Mouse (Mus musculus) C2C12 (cell line): ENCODE results near the gene Agt. TPM values are rescaled to one million over a fixed set of nuclear protein-coding genes. Genes with fewer than 3 reads are reported as not detected.

Source experiments
- H3K27me3 ChIP-seq: one replicate; pipeline ENCODE4 v1.6.1; 2011; ENCODE audit not compliant: control insufficient read depth, insufficient read depth, insufficient read length
- H3K36me3 ChIP-seq: one replicate; pipeline ENCODE4 v1.6.1; 2011; ENCODE audit not compliant: control insufficient read depth, insufficient read depth
- H3K4me3 ChIP-seq: one replicate; pipeline ENCODE4 v1.5.1; 2011; ENCODE audit warnings: mild to moderate bottlenecking, control low read depth; ENCODE audit not compliant: poor library complexity, insufficient read depth, severe bottlenecking
- H3K79me2 ChIP-seq: one replicate; pipeline ENCODE4 v1.6.1; 2011; ENCODE audit not compliant: control insufficient read depth, insufficient read depth
- H3K79me3 ChIP-seq: one replicate; pipeline ENCODE4 v1.6.1; 2011; ENCODE audit warnings: low read depth, control low read depth
- H3ac ChIP-seq: one replicate; pipeline ENCODE3; 2011; ENCODE audit warnings: low read depth; ENCODE audit not compliant: control insufficient read depth, insufficient read length
- CEBPB ChIP-seq: IDR thresholded peaks from one replicate; pipeline ENCODE4 v1.6.1; 2011; ENCODE audit warnings: low read depth, mild to moderate bottlenecking, control low read depth, moderate library complexity
- CTCF ChIP-seq: IDR thresholded peaks from one replicate; pipeline ENCODE4 v1.5.1; 2011; ENCODE audit not compliant: control insufficient read depth, insufficient read depth, insufficient read length
- FOSL1 ChIP-seq: IDR thresholded peaks from one replicate; pipeline ENCODE4 v1.8.0; 2011; ENCODE audit warnings: mild to moderate bottlenecking, low read length; ENCODE audit not compliant: poor library complexity, insufficient read depth, severe bottlenecking
- MAX ChIP-seq: IDR thresholded peaks from one replicate; pipeline ENCODE4 v1.6.1; 2011; ENCODE audit warnings: mild to moderate bottlenecking, control low read depth
- MYOD1 ChIP-seq: IDR thresholded peaks from one replicate; pipeline ENCODE4 v1.6.1; 2011; ENCODE audit warnings: low read depth; ENCODE audit not compliant: control insufficient read depth, insufficient read length
- MYOG ChIP-seq: IDR thresholded peaks from one replicate; pipeline ENCODE4 v1.6.1; 2011; ENCODE audit not compliant: control insufficient read depth, insufficient read length; ENCODE audit errors: extremely low read depth
- USF1 ChIP-seq: IDR thresholded peaks from one replicate; pipeline ENCODE4 v1.6.1; 2011; ENCODE audit warnings: low read depth, mild to moderate bottlenecking, control low read depth, moderate library complexity
- polyA plus RNA-seq: library from polyadenylated mRNA; unstranded; fragments of >200 nt; fragmentation: generic; extraction: Trizol; gene quantifications from one replicate; pipeline ENCODE4 v1.2.1, GENCODE M21; 2012; ENCODE audit warnings: missing spikeins

Gene Agt
- polyA plus RNA-seq, 1 experiment = not detected

GRCm38 (mm10) chr8:124604066-124604465 lies 34.6 kb upstream of the Agt start:
- Histone ChIP-seq H3K4me3 (no peak overlapping the region), H3K36me3 (no peaks in the 10 kb centered on the region), H3ac (no peak overlapping the region), H3K27me3 (peaks cover 49% of the 10 kb centered on the region), H3K79me3 (no peaks in the 10 kb centered on the region), H3K79me2 (no peaks in the 10 kb centered on the region)
- TF ChIP-seq USF1 = no peak
- TF ChIP-seq FOSL1 = no peak
- no peak for TF ChIP-seq CTCF

DNA sequence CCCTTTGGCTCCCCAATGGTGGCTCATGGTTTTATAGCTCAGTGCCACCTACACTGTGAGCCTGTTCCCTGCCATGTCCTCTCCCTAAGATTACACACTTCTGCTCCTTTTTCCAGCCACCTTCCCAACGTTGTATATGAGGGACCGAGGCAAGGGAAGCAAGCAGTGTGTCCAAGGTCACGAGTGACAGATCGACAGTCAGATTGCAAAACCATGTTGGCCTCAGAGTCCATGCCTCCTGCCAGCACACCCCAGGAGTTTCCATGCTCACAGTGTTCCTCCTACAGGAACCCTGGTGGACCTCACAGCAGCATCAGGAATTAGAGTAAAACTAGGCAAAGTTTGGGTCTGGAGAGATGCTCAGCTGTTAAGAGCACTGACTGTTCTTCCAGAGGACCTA lies 19.9 kb upstream of the Agt start:
- no peaks in the 10 kb centered on the region for H3K79me3 ChIP-seq
- no peak overlapping the region for H3K4me3 ChIP-seq
- H3ac ChIP-seq = no peak overlapping the region
- H3K79me2 ChIP-seq = no peaks in the 10 kb centered on the region
- no peak for TF ChIP-seq CEBPB
- no peak for TF ChIP-seq USF1
- no peak for TF ChIP-seq MYOG
- no peak for TF ChIP-seq FOSL1
- peaks cover 26% of the 10 kb centered on the region for H3K27me3 ChIP-seq
- no peaks in the 10 kb centered on the region for H3K36me3 ChIP-seq

DNA sequence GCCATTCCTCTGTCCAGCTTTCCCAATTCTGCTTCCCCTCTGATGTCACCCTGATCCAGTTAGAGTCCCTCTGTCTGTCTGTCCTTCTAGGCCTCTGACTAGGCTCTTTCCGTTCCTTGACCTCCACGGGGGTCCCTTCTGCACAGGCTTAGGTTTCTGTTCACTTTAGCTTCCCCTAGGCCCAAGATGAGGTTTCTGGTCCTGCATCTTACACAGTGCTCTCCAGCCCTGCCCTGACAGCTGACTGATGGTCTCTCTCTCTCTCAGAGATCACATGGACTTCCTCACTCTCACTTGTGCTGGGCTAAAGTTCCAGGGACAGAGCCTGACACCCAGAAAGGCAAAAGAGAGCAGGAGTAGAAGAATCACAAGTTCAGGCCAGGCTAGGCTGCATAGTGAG lies 17.1 kb upstream of the Agt start:
- TF ChIP-seq USF1 = no peak
- no peak for TF ChIP-seq CTCF
- TF ChIP-seq MYOD1 = no peak
- TF ChIP-seq MAX = no peak
- TF ChIP-seq MYOG = no peak
- TF ChIP-seq CEBPB = no peak
- no peak overlapping the region for H3K4me3 ChIP-seq
- no peak overlapping the region for H3ac ChIP-seq
- no peaks in the 10 kb centered on the region for H3K79me2 ChIP-seq
- H3K36me3 ChIP-seq = no peaks in the 10 kb centered on the region
- peaks cover 29% of the 10 kb centered on the region for H3K27me3 ChIP-seq
- H3K79me3 ChIP-seq = no peaks in the 10 kb centered on the region

GRCm38 (mm10) chr8:124585718-124586425 lies 16.4 kb upstream of the Agt start:
- H3K79me2 ChIP-seq = no peaks in the 10 kb centered on the region
- no peak overlapping the region for H3ac ChIP-seq
- H3K36me3 ChIP-seq = no peaks in the 10 kb centered on the region
- H3K4me3 ChIP-seq = no peak overlapping the region
- no peaks in the 10 kb centered on the region for H3K79me3 ChIP-seq
- peaks cover 29% of the 10 kb centered on the region for H3K27me3 ChIP-seq
- TF ChIP-seq CTCF (no peak), MYOG (no peak), CEBPB (no peak), MAX (no peak)

DNA sequence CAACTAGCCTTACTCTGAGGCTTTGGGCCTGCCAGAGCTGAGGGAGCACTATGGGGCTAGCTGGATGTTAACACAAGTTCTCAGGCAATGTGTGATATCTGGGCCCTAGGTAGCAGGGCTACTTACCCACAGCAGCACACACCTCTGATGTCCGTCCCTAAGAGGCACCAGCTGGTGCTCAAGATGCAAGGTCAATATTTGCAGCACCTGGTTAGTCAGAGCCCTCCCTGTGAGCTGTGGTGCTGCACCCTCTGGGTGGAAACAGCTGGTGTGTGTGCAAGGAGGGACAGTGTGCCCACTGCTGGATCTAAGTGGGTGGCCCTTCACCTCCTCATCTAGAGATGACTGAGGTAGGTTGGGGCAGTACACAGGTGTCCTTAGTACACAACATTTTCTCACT lies 7.2 kb upstream of the Agt start:
- no peaks in the 10 kb centered on the region for H3K79me2 ChIP-seq
- no peaks in the 10 kb centered on the region for H3K36me3 ChIP-seq
- peaks cover 20% of the 10 kb centered on the region for H3K27me3 ChIP-seq
- H3K79me3 ChIP-seq = no peaks in the 10 kb centered on the region
- H3K4me3 ChIP-seq = no peak overlapping the region
- no peak for TF ChIP-seq USF1
- TF ChIP-seq CTCF = no peak
- TF ChIP-seq MAX = no peak
- TF ChIP-seq FOSL1 = no peak
- H3ac ChIP-seq = no peak overlapping the region

DNA sequence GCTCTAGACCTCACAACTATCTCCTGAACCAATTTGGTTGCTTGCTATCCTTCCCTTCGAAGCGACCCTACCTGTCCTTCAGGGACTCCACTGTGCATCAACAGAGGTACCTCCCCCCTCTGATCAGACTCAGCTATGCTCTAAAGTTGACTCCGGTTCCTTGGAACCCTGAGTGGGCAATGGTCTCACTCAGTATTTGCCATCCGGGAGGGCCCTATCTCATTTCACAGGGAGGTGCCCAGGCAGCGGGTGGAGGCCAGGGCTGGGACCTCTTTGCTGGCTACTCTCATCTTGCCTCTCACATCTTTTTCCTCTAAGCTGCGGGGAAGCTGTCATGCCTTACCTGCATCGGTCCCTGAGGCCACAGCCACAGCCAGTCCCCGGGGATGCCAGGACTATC lies 6.3 kb upstream of the Agt start, which contains the start of gene Capn9:
Gene Capn9 (plus strand): TSS at position 301 of the 400 bp plus-strand sequence.
- TF ChIP-seq USF1 = no peak
- TF ChIP-seq CEBPB = no peak
- TF ChIP-seq MYOD1 = no peak
- TF ChIP-seq MAX = no peak
- TF ChIP-seq FOSL1 = no peak
- TF ChIP-seq MYOG = no peak
- no peak for TF ChIP-seq CTCF
- H3K36me3 ChIP-seq = no peaks in the 10 kb centered on the region
- peaks cover 24% of the 10 kb centered on the region for H3K27me3 ChIP-seq
- no peak within 1 kb of the TSS for H3K4me3 ChIP-seq
- no peaks in the 10 kb centered on the region for H3K79me3 ChIP-seq
- no peaks in the 10 kb centered on the region for H3K79me2 ChIP-seq
- no peak within 1 kb of the TSS for H3ac ChIP-seq
